Mouse (Mus musculus) left cerebral cortex, adult 18-20 months (tissue): Measurements from ENCODE around the gene Macrod1. TPM values are rescaled to one million over a fixed set of nuclear protein-coding genes. Genes with fewer than 3 reads are reported as not detected.

Source experiments
- DNase-seq, 2 experiments: peaks; one replicate each; pipeline ENCODE4 v3.0.0; 2021 to 2022; ENCODE audit warnings: low spot score in 2 of 2, mixed read lengths in 1 of 2
- total RNA-seq, 2 experiments: library from RNA; stranded (reverse); gene quantifications; 2 replicates each; pipeline ENCODE4 v1.2.3; 2021

The Macrod1 gene
- total RNA-seq, 2 experiments from 2014 or later: 15.0 to 16.6 TPM

GRCm38 (mm10) chr19:7111710-7112109 is 55.1 kb downstream of the Macrod1 start:
- DNase-seq: no peak

DNA sequence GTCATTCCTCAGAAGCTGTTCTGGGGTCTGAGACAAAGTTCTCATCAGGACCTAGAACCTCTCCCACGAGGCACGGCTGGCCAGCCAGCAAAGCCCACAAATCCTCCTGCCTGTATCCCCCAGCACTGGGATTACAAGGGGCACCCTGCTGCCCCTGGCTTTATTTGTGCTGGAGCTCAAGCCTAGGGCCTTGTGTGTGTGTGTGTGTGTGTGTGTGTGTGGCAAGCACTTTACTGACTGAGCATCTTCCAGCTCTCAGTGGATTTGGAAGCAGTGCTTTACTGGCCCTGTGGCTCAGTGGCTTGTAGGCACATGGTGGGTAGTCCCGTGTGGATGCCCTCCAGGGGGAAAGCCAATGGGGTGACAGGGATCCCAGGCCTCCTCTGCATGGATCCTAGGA is 56.0 kb downstream of the Macrod1 start:
- DNase-seq: no peak

- DNase-seq: no peak
These were observed 57.0 kb downstream of the Macrod1 start for GRCm38 (mm10) chr19:7113574-7113973.

DNA sequence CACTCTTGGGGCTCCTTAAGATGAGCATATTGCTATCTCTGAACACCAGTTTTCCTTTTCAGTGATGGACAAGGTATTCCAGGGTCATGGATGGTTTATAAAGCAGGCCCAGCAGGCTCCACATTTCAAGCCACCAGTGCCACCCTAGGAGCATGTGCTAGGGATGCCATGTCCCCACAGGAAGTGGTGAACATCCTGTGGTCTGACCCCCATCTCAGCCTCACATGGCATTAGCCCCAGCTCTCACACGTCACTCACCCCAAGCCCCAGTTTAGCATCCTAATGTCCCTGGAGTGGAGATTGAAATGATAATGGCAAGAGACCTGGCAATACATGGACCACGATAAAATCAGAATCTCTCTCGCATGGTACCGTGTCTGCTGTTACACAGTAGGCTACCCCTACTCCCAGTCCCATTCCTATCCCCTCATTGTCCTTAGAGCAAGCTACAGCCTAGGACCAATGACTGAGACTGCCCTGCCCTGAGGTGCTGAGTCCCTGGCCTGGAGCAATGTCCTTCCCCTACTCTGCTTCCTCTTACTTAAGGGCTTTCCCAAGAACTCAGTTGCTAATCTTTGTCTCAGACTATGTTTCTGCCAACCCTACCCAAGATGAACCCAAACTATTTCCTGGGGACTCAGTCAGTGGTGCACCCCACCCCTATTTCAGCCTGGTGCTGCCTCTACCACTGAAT is 59.6 kb downstream of the Macrod1 start:
- no peak for DNase-seq

GRCm38 (mm10) chr19:7117141-7117540 is 60.5 kb downstream of the Macrod1 start:
- DNase-seq: no peak

DNA sequence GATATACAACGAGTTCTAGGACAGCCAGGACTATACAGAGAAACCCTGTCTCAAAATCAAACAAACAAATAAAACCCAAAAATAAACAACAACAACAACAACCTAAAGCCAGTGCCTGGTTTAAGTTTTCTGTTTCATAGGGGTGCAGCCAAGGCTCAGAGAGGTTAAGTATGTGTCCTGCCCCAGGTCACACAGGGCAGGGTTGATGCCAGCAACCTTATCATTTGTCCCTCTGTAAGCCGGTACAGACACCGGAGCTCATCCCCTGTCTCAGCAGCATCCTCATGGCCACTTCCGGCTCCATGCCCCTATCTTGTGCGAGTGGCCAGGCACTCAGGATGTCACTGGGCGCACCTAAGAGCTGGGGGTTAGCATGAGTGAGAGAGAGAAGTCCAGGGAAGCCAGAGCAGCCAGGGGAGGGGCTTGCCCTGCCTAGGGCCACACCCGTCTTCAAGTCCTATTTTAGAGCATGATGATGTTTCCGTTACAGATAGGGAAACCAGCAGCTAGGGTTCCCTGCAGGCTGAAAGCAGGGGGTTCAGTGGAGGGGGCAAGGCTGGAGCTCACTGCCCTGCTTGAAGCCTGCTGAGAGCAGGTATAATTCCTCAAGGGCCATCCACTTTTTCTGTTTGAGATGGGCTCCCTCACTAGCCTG is 61.2 kb downstream of the Macrod1 start:
- DNase-seq: no peak

- DNase-seq: no peak
These were observed 64.6 kb downstream of the Macrod1 start for GRCm38 (mm10) chr19:7121252-7121651.

DNA sequence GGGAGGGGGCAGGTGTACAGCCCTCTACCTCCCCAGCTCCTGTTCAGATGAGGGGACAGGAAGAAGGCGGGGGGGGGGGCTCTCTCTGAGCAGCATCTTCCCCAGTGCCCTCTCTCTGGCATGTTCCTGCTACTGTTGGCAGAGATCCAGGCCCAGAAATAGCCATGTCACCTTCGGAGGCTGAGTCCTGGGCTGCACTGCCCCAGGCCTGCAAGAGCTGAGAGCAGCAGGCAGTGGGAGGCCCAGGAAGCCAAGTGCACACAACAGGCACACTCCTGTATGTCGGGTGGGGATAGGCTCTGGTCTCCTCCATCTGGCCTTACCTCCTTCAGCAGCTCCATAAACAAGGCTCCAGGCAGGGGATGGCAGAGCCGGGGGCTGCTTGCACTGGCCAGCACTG is 65.7 kb downstream of the Macrod1 start:
- DNase-seq: no peak

DNA sequence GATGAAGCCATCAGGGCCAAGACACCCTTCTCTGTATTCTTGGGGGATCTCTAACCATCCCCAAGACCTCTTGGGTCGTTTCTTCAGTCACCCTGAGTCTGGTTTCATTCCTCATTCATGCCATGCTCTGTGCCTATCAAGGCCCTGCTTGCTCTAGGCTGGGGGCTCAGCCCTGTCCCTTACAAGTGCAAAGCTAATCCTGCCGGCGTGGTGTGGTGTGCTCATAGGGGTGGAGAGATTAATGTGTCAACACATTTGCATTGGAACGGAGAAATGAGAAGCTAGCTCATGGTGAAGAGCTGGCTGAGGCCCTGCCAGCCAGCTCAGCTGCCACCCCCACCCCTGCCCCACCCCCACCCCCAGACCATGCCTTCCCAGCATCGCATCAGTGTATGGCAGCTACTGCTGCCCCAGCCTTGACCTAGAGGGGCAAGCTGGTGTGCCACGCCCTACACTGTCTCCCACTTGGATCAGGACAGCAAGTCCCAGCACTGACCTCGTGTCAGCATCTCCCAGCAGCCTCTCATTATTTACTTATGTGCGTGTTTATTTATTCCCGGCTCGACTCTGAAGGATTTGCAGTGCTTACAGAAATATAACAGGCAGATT is 66.2 kb downstream of the Macrod1 start:
- no peak for DNase-seq

DNA sequence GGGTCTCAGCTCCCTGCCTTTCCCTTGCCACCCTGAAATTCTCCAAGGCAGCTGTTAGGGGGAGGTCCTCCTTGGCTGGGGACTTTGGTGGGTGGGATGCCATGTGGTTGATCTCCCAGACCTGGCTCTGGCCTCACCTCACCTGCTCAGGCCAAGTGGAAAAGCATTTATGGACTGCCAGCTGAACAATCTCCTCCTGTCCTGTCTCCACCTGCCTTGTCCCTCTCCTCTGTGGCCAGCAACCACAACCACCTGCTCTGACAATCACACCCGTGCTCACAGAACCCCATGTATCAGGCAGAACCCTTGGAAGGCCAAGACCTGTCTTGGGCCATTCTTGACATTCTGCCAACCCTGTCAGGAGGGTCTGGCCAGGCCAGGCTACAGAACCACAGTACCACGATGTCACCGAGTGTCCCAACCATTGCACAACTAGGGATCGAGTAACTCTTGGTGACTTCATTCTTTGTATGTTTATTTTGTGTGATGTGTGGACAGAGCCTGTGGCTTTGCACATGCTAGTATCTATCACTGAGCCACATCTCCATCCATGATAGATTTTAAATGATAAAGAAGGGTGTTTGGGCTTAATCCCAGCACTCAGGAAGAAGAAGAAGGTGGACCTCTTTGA is 69.0 kb downstream of the Macrod1 start:
- DNase-seq: no peak

DNA sequence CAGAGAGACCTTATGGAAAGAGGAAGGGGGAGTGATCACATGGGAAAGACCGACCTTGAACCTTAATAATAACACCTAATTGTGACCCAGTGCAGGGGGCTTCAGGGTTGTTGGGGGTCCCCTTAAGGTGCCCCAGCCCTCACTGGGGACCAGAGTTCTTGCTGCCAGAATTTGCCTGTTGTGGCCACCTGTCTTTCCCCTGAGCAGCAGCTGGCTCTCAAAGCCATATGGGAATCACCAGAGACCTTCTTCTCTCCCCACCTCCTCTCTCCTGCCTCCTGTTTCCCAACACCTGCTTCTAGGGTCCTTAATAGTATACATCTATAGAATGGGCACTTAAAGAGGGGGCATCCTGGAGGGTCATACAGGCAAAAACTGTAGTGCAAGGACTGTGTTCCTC is 69.6 kb downstream of the Macrod1 start:
- no peak for DNase-seq

DNA sequence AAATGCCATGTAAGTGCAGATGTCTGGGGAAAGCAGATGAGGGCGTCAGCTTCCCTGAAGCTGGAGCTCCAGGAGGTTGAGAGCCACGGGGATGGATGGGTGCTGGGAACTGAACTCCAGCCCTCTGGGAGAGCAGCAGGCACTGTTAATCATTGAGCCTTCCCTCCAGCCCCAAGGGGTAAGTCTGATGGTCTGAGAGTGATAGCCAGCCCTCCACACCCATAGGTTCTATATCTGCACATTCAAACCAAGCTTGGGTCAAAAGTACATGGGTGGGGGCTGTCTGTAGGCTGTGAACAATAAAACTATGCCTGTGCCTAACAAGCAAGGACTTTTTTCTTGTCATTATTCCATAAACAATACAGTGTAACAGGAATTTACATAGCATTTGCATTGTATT is 70.3 kb downstream of the Macrod1 start:
- no peak for DNase-seq

- no peak for DNase-seq
These were observed 72.2 kb downstream of the Macrod1 start for GRCm38 (mm10) chr19:7128551-7129475.

DNA sequence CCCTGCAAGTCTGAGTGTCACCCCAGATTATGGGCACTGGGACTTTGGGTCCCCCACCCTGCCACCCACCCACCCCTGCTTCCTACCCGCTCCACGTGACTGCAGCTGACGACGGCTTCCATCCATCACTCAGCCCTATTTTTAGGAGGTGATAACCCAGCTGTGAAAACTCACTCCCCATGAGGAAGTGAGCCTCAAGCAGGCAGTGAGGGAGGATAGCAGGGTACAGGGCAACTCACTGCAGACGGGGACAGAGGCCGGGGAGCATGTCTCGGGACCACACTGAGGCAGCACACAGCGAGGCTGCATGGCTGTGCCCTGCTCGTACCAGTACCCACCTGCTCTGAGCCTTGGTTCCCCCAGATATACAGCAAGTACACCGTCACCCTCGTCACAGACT is 73.7 kb downstream of the Macrod1 start:
- no peak for DNase-seq

- DNase-seq: no peak
These were observed 76.8 kb downstream of the Macrod1 start for GRCm38 (mm10) chr19:7133436-7133835.

DNA sequence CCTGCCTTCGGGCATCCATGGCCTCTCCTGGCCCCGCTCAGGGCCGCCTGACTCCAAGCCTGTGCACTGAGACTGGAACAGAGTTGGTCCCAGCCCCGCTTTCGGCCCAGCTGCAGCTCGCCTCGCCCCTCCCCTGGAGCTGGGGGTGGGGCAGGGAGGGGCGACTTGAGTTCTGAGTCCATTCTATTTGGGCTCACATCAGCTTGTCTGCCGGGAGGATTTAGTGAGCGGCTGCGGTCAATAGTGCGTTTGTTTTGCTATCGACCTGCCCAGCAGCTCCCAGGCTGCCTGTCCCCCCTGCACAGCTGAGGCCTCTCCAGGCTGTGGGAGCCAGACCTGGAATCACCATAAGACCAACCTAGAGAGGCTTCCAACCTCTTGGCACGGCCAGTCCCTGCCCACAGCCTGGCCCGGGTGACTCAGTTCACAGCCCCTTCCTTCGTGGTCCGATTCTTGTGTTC is 78.1 kb downstream of the Macrod1 start:
- DNase-seq: no peak

- no peak for DNase-seq
These were observed 78.9 kb downstream of the Macrod1 start for GRCm38 (mm10) chr19:7135525-7135924.

DNA sequence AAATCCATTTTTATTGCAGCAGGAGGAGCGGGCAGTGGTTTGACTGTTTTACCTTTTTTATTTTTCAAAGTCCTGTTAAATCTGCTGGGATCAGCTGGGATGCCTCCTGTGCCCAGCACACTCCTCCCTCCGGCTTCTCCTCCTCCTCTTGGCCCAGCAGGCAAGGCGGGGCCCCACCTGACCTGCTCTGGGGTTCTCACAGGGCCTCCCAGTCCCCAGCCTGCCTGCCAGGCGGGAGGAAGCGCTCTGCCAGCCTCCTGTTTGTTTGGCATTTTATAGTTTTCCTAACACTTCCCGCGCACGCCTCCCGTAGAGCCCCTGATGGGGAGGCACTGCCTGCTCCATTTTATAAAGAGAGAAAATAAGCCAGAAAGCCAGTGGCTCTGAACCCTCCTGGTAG is 79.4 kb downstream of the Macrod1 start:
- peak in 1 of 2 experiments; percentile 47 for DNase-seq

DNA sequence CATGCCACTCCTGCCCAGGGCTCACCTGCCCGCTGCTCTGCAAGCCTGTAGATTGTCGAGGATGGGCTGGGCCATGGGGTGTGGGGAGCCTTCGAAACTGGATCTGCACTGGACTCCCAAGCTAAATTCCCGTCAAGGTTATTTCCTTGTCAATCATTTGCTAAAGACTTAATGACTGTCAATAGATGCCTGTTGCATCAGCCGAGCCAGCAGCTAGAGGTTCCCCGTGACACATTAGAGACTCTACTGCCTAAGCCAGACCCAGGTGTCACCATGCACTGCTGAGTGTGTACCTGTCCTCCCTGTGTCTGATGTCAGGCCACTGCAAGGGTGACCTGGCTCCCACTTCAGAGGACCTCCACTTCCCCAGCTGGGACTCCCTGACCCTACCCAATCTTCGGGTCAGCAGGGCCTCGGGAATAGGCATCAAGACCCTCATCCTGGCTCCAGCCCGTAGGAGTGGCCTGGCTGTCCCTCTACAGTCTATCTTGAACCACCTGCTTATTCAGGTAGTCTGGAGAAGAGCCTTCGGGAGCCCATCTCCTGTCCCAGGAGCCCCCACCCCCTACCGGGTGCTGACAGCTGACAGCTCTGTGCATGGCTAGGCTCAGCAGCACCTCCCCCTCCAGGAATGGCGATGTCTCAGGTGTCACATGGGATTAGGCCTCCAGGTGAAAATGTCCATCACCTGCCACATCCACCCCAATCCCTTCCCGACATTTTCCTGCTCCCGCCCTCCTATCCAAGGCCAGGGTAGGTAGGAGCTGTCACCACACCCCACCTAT is 80.3 kb downstream of the Macrod1 start:
- DNase-seq: no peak

DNA sequence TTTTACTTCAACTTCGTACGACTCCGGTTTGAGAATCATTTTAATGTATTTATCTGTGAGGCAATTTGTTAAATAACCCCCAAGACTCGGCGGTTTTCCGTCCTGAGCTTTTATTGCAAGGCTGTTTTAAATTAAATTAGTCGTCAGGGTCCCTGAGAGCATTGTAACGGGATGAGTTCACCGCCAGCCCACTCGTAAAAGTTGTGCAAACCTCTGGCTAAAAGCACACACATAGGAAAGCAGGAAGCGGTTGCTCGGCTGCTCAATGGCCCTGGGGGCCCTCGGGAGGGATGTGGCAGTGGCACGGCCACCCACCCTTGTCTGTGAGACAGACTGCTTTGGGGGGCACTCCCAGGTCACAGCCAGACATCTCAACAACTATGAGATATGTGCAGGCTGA is 81.7 kb downstream of the Macrod1 start:
- no peak for DNase-seq
